Mouse (Mus musculus) heart, postnatal 0 days (tissue): ENCODE measurements around the gene Osbpl2.

Source experiments
- CTCF ChIP-seq: IDR thresholded peaks from 2 replicates; pipeline ENCODE4 v1.5.1; 2016; ENCODE audit warnings: antibody characterized with exemption, control low read depth, low read depth
- EP300 ChIP-seq: IDR thresholded peaks from 2 replicates; pipeline ENCODE4 v1.6.1; 2016; ENCODE audit warnings: antibody characterized with exemption, low read depth

- no peak for TF ChIP-seq CTCF
- no peak for TF ChIP-seq EP300
Measured at GRCm38 (mm10) chr2:180196610-180197322, 77.7 kb downstream of the Osbpl2 start.
